Mouse (Mus musculus): ENCODE data around the gene Efcab14. TPM values are rescaled to one million over a fixed set of nuclear protein-coding genes. Genes with fewer than 3 reads are reported as not detected.

Efcab14 gene
- total RNA-seq (2021), result 10 to 100 TPM; 36.7 to 38.9 TPM

DNA sequence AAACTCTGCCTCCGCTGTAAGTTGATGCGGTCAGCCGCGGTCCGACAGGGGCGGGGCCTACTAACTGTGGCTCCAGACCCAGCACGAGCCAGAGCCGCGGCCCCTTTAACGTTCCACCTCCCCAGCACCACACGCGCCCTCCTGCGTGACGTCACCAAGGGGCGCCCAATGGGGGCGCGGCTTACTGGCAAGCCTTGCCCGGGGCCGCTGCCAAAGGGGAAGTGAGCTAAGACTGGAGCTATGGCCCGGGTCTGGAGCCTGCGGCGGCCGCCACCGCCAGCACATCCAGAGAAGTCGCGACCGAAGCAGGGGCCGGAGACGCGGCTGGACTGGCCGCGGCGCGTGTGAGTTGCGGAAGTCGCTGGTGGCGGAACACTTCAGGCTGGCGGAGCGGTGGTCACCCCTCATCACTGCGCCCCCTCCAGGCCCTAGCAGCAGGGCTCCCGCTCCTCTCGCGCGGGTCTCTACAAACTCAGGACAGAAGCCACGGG is at the start of gene Efcab14:
Gene Efcab14 (plus strand): TSS at position 194 of the 491 bp plus-strand sequence.
- intact Hi-C loops (cut with DNase I), result loop anchor here (5.0 kb wide), 1 partner anchor 90 kb away; the partner anchor contains the start of gene Mob3c
- peak; percentile 98 to 99 for DNase-seq

DNA sequence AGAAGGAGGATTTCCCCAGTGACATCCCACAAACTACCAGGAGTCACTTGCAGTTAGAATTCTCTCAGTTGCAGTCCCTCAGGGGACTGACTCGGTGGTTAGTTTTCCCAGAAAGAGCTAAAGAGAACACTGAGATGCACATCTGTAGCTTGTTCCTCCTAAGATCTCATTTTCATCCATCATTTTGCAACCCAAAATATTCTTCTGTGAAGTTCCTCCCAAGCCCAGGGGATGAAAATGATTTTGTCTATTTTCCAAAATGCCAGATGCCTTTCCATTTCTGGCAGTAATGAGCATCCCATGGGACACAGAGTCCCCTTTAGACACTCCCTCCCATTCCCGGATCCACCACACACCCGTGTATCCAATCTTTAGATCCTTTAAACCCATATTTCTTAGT is 36.1 kb upstream of the Efcab14 start:
- peak; percentile 31 to 33 for DNase-seq
- intact Hi-C loops (cut with DNase I), result no loop called here

- no peak for DNase-seq
- intact Hi-C loops (cut with DNase I), result no loop called here
Observed at GRCm38 (mm10) chr4:115703927-115704505, 33.5 kb upstream of the Efcab14 start.

DNA sequence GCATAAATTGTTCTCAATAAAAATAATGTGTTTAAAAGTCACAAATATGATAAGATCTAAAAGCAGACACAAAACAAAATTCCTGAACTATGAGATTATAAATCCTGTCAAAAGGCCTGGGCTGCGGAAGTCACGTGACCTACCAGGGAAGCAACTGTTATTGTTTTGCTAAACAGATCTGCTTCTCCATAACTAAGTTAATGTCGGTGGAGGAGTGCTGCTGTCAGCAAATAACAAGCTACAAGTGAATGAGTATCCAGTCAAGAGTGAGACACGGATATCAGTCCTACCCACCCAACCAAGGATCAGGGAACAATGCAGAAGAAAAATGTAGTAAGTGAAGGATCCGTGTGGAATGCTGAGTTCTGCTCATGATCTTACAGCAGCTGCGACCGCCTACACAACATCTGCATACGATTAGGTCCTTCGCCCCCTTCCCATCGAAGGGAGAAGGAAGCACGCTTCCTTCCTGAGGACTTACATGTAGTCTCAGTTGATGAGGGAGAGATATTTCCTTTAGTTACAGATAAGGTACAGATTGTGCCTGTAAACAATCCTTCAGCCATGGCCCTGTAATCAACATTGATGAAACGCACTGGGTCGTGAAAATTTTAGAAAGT is 28.5 kb upstream of the Efcab14 start:
- intact Hi-C loops (cut with DNase I), result loop anchor here (1.0 to 5.0 kb wide), 3 partner anchors 52 to 233 kb away; partner anchors contain the start of gene Cyp4b1
- DNase-seq, result peak; percentile 56 to 57

DNA sequence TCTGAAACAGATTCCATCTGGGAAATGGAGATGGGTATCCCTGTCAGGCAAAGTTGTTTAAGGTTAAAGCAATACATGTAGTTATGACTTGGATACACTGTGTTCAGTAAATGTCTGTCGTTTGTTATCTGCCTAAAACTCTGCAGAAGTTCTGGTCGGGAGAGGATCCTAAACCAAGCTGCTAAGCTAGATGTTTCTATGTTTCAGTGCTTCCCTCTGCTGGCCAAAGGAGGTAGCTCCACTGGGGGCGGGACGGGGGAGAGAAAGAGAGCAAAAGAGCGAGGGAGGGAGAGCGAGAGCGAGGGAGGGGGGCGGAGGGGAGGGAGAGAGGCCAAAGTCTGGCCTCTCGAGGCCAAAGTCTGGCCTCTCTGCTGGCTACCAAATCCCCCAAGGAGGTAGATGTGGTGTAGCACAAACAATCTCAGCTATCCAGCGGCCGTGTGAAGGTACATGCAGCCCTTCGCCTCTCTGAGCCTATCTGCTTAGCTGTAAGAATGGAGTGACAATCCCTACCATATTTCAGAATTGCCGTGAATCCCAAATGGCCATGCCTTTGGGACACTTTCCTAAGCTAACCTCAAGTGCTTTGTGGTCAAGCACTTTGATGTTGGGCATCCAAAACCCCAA is 27.6 kb upstream of the Efcab14 start:
- DNase-seq, result peak; percentile 91 to 94

DNA sequence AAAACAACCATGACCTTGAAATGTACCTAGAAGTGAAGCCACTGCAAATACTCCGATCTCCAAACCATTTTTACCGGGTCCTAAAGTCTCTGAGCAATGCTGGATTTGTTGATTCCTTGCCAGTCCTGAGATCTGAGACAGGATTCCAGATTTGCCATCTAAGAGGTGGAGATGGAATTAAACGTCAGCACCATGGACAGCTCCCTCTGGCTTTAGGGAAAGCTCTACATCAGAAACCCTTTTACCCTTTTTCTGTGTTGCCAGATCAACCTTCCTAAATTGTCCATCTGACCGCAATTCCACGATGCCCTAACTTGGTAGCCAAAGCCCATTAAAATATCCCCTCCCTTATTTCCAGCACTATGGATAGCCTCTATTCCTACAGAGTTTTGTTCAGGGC is 8.8 kb upstream of the Efcab14 start:
- intact Hi-C loops (cut with DNase I), result no loop called here
- peak; percentile 55 to 75 for DNase-seq

More for the DNA sequence above, 27.6 kb upstream of the Efcab14 start:
- intact Hi-C loops (cut with DNase I), result loop anchor here (1.0 to 10.0 kb wide), 5 partner anchors 53 to 609 kb away; partner anchors contain the start of gene Cyp4b1

- intact Hi-C loops (cut with DNase I), result loop anchor here (1.0 to 5.0 kb wide), 3 partner anchors 171 to 249 kb away; no protein-coding TSS in a partner anchor
- DNase-seq, result peak; percentile 74 to 86
Observed at GRCm38 (mm10) chr4:115731588-115732222, 5.8 kb upstream of the Efcab14 start.

DNA sequence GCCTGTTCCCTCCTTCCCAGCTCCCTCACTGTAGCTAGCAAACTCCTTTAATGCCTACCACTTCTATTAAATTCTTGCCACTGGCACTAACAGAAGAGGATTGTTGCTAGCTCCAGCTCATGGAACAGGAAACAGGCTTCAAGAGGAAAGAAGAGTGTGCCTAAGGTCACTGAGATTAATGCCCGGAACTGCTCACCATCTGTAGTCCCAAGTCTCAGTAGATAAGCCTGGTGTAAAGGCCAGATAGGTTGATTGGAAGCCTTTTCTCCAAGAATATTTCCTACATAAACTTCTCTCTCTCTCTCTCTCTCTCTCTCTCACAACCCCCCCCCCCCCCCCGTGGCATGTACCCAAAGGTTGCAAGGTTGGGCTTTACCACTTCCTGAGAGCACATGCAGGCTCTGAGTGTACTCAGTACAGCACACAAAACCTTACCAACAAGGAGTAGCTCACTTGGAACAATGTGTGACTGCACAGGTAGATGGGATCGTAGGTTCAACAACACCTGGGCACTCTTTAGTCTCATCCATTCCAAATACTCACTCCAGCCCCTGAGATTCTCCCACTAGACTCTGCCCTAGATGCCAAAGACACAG is 5.2 kb upstream of the Efcab14 start:
- DNase-seq, result no peak
- intact Hi-C loops (cut with DNase I), result loop anchor here (5.0 kb wide), 1 partner anchor 170 kb away; no protein-coding TSS in a partner anchor

GRCm38 (mm10) chr4:115733746-115734145 is 3.8 kb upstream of the Efcab14 start:
- no peak for DNase-seq
- intact Hi-C loops (cut with DNase I), result loop anchor here (5.0 kb wide), 1 partner anchor 169 kb away; no protein-coding TSS in a partner anchor

- intact Hi-C loops (cut with DNase I), result loop anchor here (5.0 kb wide), 2 partner anchors 92 to 167 kb away; partner anchors contain the start of gene Mob3c
- DNase-seq, result no peak
Observed at GRCm38 (mm10) chr4:115734867-115735266, 2.7 kb upstream of the Efcab14 start.

- intact Hi-C loops (cut with DNase I), result loop anchor here (5.0 kb wide), 1 partner anchor 89 kb away; the partner anchor contains the start of gene Mob3c
- DNase-seq, result peak in 1 of 2 experiments; percentile 12
Observed at GRCm38 (mm10) chr4:115738481-115738985, 989 bp downstream of the Efcab14 start.

GRCm38 (mm10) chr4:115742658-115743057 is 5.1 kb downstream of the Efcab14 start:
- intact Hi-C loops (cut with DNase I), result no loop called here
- no peak for DNase-seq

- intact Hi-C loops (cut with DNase I), result no loop called here
- no peak for DNase-seq
Observed at GRCm38 (mm10) chr4:115743096-115743495, 5.6 kb downstream of the Efcab14 start.

- no peak for DNase-seq
- intact Hi-C loops (cut with DNase I), result no loop called here
Observed at GRCm38 (mm10) chr4:115748181-115748580, 10.6 kb downstream of the Efcab14 start.

GRCm38 (mm10) chr4:115749336-115749735 is 11.8 kb downstream of the Efcab14 start:
- no peak for DNase-seq
- intact Hi-C loops (cut with DNase I), result no loop called here

DNA sequence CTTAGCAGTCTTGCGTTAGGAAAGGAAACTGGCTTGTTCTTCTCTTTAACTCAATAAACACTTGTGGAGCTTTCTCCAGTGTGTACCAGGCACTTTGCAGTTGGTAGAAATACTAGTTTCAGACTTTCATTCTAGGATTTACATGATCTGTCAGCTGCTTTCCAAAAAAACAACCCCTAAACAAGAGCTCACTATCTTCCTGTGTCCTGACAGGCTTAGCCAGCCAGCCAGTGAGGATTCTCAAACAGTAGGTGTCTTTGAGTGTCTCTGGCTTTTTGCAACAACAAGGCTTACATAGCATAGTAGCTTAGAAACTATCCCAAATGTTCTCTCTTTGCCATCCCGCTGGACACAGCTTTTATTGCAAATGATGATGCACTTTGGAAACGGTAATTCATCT is 16.6 kb downstream of the Efcab14 start:
- intact Hi-C loops (cut with DNase I), result no loop called here
- no peak for DNase-seq

DNA sequence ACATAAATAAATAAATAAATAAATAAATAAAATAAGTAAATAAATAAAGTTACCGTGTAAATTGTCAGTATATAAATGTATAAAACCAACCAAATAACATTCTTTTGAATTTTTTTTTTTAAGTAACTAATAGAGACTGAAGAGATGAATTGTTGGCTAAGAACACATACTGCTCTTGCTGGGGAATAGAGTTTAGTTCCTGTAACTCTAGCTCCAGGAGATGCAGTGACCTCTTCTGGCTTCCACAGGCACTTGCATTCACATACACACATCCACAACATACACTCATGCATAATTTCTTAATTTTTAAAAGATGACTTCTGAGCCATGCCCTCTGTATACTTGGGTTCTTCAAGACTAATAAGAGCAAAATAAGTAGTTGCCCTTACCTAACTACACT is 17.3 kb downstream of the Efcab14 start:
- intact Hi-C loops (cut with DNase I), result no loop called here

DNA sequence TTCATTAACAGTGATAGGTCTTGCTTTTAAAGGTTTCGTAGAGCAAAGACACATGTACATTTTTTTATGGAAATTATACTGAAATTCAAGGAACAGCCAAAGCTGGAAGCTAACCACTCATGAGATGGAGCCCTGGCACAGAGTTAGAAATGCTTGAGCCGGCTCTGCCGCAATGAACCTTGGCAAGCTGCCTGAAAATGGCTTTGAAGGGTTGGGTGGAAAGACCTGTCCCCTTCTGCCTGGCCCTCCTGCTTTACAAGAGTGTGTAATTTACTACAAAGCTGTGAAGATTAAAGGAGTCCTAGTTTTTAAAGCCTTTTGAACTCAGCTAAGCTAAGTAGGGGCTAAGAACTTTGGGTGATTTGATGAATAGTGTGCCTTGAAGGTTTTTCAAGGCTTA is 23.7 kb downstream of the Efcab14 start:
- peak; percentile 43 to 53 for DNase-seq
- intact Hi-C loops (cut with DNase I), result no loop called here

More for the DNA sequence above, 17.3 kb downstream of the Efcab14 start:
- no peak for DNase-seq

- intact Hi-C loops (cut with DNase I), result no loop called here
- no peak for DNase-seq
Observed at GRCm38 (mm10) chr4:115764581-115764980, 27.0 kb downstream of the Efcab14 start.
